Mouse (Mus musculus) MEL (cell line): ENCODE results near the gene Mfn1. TPM values are rescaled to one million over a fixed set of nuclear protein-coding genes. Genes with fewer than 3 reads are reported as not detected.

ENCODE experiments used
- DNase-seq: peaks from one replicate; pipeline ENCODE4 v3.0.0; 2011; ENCODE audit warnings: low read depth, low spot score
- H3K27ac ChIP-seq: 2 replicates; pipeline ENCODE4 v1.5.1; 2012; ENCODE audit warnings: low read depth, mild to moderate bottlenecking, control low read depth, low read length, moderate library complexity; ENCODE audit not compliant: control insufficient read depth
- H3K27me3 ChIP-seq, 2 experiments: fragments of 150-350 bp in 1 of 2; sonication (generic) in 1 of 2; 2 replicates each; pipeline ENCODE4 v1.6.1; 2012; ENCODE audit warnings: low read length in 2 of 2, mild to moderate bottlenecking in 2 of 2, improper control_type of control experiment in 1 of 2, moderate library complexity in 1 of 2; ENCODE audit not compliant: insufficient read depth in 2 of 2, control insufficient read depth in 1 of 2
- H3K36me3 ChIP-seq, 2 experiments: 2 replicates each; pipeline ENCODE4 v1.6.1; 2012 to 2014; ENCODE audit warnings: low read length in 2 of 2, improper control_type of control experiment in 1 of 2, inconsistent platforms in 1 of 2, mild to moderate bottlenecking in 1 of 2; ENCODE audit not compliant: insufficient read depth in 2 of 2, control insufficient read depth in 1 of 2
- H3K4me1 ChIP-seq, 2 experiments: fragments of 150-350 bp in 1 of 2; sonication (generic) in 1 of 2; 2 replicates each; pipeline ENCODE4 v1.6.1; 2012; ENCODE audit warnings: low read length in 2 of 2, improper control_type of control experiment in 1 of 2, mild to moderate bottlenecking in 1 of 2; ENCODE audit not compliant: insufficient read depth in 2 of 2, control insufficient read depth in 1 of 2
- H3K4me3 ChIP-seq, 2 experiments: fragments of 150-350 bp in 1 of 2; sonication (generic) in 1 of 2; 2 replicates each; pipeline ENCODE4 v1.5.1; 2012; ENCODE audit warnings: low read depth in 2 of 2, low read length in 2 of 2, mild to moderate bottlenecking in 2 of 2, moderate library complexity in 2 of 2, control low read depth in 1 of 2, improper control_type of control experiment in 1 of 2; ENCODE audit not compliant: control insufficient read depth in 1 of 2, insufficient read depth in 1 of 2
- H3K79me2 ChIP-seq: 2 replicates; pipeline ENCODE4 v1.6.1; 2012; ENCODE audit warnings: mild to moderate bottlenecking, low read length, moderate library complexity; ENCODE audit not compliant: control insufficient read depth, poor library complexity, insufficient read depth
- H3K9ac ChIP-seq: 2 replicates; pipeline ENCODE4 v1.6.1; 2012; ENCODE audit warnings: low read depth, mild to moderate bottlenecking, control low read depth, low read length, moderate library complexity; ENCODE audit not compliant: control insufficient read depth, poor library complexity, severe bottlenecking
- H3K9me3 ChIP-seq: fragments of 150-350 bp; sonication (generic); replicated peaks from 2 replicates; pipeline ENCODE4 v1.6.1; 2012; ENCODE audit warnings: mild to moderate bottlenecking, low read length, improper control_type of control experiment, moderate library complexity; ENCODE audit not compliant: insufficient read depth
- CHD1 ChIP-seq: IDR thresholded peaks from 2 replicates; pipeline ENCODE4 v1.6.1; 2012; ENCODE audit warnings: low read depth, mild to moderate bottlenecking, inconsistent platforms, low read length, improper control_type of control experiment
- CTCF ChIP-seq, 3 experiments: IDR thresholded peaks in 2 of 3; conservative IDR thresholded peaks in 1 of 3; 2 replicates each; pipeline ENCODE4 v1.5.1; 2011 to 2012; ENCODE audit warnings: low read length in 3 of 3, low read depth in 2 of 3, mild to moderate bottlenecking in 2 of 3, improper control_type of control experiment in 1 of 3, inconsistent platforms in 1 of 3, mixed read lengths in 1 of 3, moderate library complexity in 1 of 3; ENCODE audit not compliant: control insufficient read depth in 1 of 3, insufficient read depth in 1 of 3, poor library complexity in 1 of 3, severe bottlenecking in 1 of 3
- ELF1 ChIP-seq: IDR thresholded peaks from 2 replicates; pipeline ENCODE4 v1.6.1; 2014; ENCODE audit warnings: low read depth, mild to moderate bottlenecking, inconsistent platforms, low read length, improper control_type of control experiment, moderate library complexity
- EP300 ChIP-seq, 2 experiments: IDR thresholded peaks; 2 replicates each; pipeline ENCODE4 v1.6.1; 2011; ENCODE audit warnings: improper control_type of control experiment in 2 of 2, low read length in 2 of 2, low read depth in 1 of 2, mild to moderate bottlenecking in 1 of 2
- ETS1 ChIP-seq: IDR thresholded peaks from 2 replicates; pipeline ENCODE4 v1.6.1; 2012; ENCODE audit warnings: low read depth, mild to moderate bottlenecking, inconsistent platforms, low read length, improper control_type of control experiment, moderate library complexity
- HCFC1 ChIP-seq: IDR thresholded peaks from 2 replicates; pipeline ENCODE4 v1.6.1; 2012; ENCODE audit warnings: low read depth, mild to moderate bottlenecking, inconsistent platforms, low read length, improper control_type of control experiment, moderate library complexity
- JUND ChIP-seq: IDR thresholded peaks from 2 replicates; pipeline ENCODE4 v1.6.1; 2011; ENCODE audit warnings: low read depth, mild to moderate bottlenecking, improper control_type of control experiment, low read length
- MAX ChIP-seq: IDR thresholded peaks from 2 replicates; pipeline ENCODE4 v1.6.1; 2011; ENCODE audit warnings: low read length, improper control_type of control experiment
- MXI1 ChIP-seq: IDR thresholded peaks from 2 replicates; pipeline ENCODE4 v1.6.1; 2011; ENCODE audit warnings: mild to moderate bottlenecking, low read depth, low read length, improper control_type of control experiment
- MYB ChIP-seq: IDR thresholded peaks from 2 replicates; pipeline ENCODE4 v1.6.1; 2011; ENCODE audit warnings: mild to moderate bottlenecking, low read depth, low read length, improper control_type of control experiment
- MYC ChIP-seq: IDR thresholded peaks from 2 replicates; pipeline ENCODE4 v1.6.1; 2011; ENCODE audit warnings: low read depth, mild to moderate bottlenecking, low read length, improper control_type of control experiment, moderate library complexity
- NELFE ChIP-seq: IDR thresholded peaks from 2 replicates; pipeline ENCODE4 v1.6.1; 2011; ENCODE audit warnings: low read depth, low read length, improper control_type of control experiment
- NRF1 ChIP-seq: IDR thresholded peaks from 2 replicates; pipeline ENCODE4 v1.6.1; 2014; ENCODE audit warnings: low read depth, mild to moderate bottlenecking, inconsistent platforms, low read length, improper control_type of control experiment, moderate library complexity; ENCODE audit not compliant: poor library complexity, insufficient read depth, severe bottlenecking
- POLR2AphosphoS2 ChIP-seq: IDR thresholded peaks from 2 replicates; pipeline ENCODE4 v1.6.1; 2011; ENCODE audit warnings: low read length, improper control_type of control experiment
- POLR2AphosphoS5 ChIP-seq: IDR thresholded peaks from 2 replicates; pipeline ENCODE4 v1.6.1; 2012; ENCODE audit warnings: low read depth, borderline replicate concordance, mild to moderate bottlenecking, inconsistent platforms, low read length, moderate library complexity, mixed read lengths
- RAD21 ChIP-seq: IDR thresholded peaks from 2 replicates; pipeline ENCODE4 v1.6.1; 2011; ENCODE audit warnings: mild to moderate bottlenecking, low read depth, low read length, improper control_type of control experiment
- RCOR1 ChIP-seq: IDR thresholded peaks from 2 replicates; pipeline ENCODE4 v1.6.1; 2012; ENCODE audit warnings: low read depth, mild to moderate bottlenecking, inconsistent platforms, low read length, improper control_type of control experiment
- SMC3 ChIP-seq: IDR thresholded peaks from 2 replicates; pipeline ENCODE4 v1.6.1; 2011; ENCODE audit warnings: low read depth, low read length, improper control_type of control experiment
- TBP ChIP-seq: IDR thresholded peaks from 2 replicates; pipeline ENCODE4 v1.8.0; 2011; ENCODE audit warnings: low read depth, low read length, improper control_type of control experiment
- USF1 ChIP-seq: IDR thresholded peaks from 2 replicates; pipeline ENCODE4 v1.6.1; 2014; ENCODE audit warnings: low read depth, mild to moderate bottlenecking, inconsistent platforms, low read length, improper control_type of control experiment, moderate library complexity
- USF2 ChIP-seq, 2 experiments: IDR thresholded peaks; 2 replicates each; pipeline ENCODE4 v1.6.1; 2011 to 2012; ENCODE audit warnings: improper control_type of control experiment in 2 of 2, low read length in 2 of 2, borderline replicate concordance in 1 of 2, inconsistent platforms in 1 of 2, low read depth in 1 of 2, mild to moderate bottlenecking in 1 of 2; ENCODE audit not compliant: insufficient read depth in 1 of 2
- ZC3H11A ChIP-seq: IDR thresholded peaks from 2 replicates; pipeline ENCODE4 v1.6.1; 2012; ENCODE audit warnings: low read depth, mild to moderate bottlenecking, inconsistent platforms, low read length, improper control_type of control experiment
- ZMIZ1 ChIP-seq: IDR thresholded peaks from 2 replicates; pipeline ENCODE4 v1.6.1; 2012; ENCODE audit warnings: low read depth, mild to moderate bottlenecking, inconsistent platforms, low read length, improper control_type of control experiment, moderate library complexity
- polyA plus RNA-seq, 2 experiments: library from polyadenylated mRNA; stranded (reverse) in 1 of 2; unstranded in 1 of 2; fragments of >175 nt in 1 of 2; fragments of >200 nt in 1 of 2; gene quantifications; 2 replicates each; pipeline versions ENCODE4 v1.2.1 to v1.2.4; 2012; ENCODE audit warnings: low replicate concordance in 2 of 2, low read depth in 1 of 2; ENCODE audit not compliant: insufficient read length in 2 of 2, insufficient read depth in 1 of 2, missing spikeins in 1 of 2
- total RNA-seq: library from RNA; depleted of rRNA; stranded (reverse); fragments of 300-350 nt; gene quantifications from 2 replicates; pipeline ENCODE4 v1.2.3, GENCODE M21; 2012

Mfn1 gene
- total and polyA plus RNA-seq, 3 experiments: 25.5 to 29.4 TPM; not detected in 1

DNA sequence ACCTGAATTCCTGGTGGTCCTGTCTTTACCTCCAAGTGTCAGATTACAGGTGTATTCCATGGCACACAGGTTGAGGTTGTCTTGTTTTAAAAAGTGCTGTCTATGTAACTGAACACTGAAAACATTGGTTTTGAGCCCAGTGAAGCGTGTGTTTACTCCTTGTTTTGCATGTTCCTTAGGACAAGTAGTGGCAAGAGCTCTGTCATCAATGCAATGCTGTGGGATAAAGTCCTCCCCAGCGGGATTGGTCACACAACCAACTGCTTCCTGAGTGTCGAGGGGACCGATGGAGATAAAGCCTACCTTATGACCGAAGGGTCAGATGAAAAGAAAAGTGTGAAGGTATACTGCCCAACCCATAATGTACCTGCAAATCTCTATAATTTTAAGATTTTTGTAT lies 8.8 kb downstream of the Mfn1 start:
- no peak for DNase-seq
- no peaks in the 10 kb centered on the region for H3K79me2 ChIP-seq
- H3K4me3 ChIP-seq: no peak overlapping the region
- H3K27me3 ChIP-seq: no peaks in the 10 kb centered on the region
- peaks cover 13% of the 10 kb centered on the region in 2 experiments for H3K36me3 ChIP-seq
- TF ChIP-seq HCFC1: no peak
- TF ChIP-seq CTCF (IDR thresholded peaks at IDR 0.05 in 2 of 3, conservative IDR thresholded peaks at IDR 0.05 in 1 of 3; ENCODE audit: control insufficient read depth in 1 of 3, insufficient read depth in 1 of 3, low read depth in 2 of 3, low read length in 3 of 3, poor library complexity in 1 of 3, severe bottlenecking in 1 of 3): no peak
- TF ChIP-seq MXI1: no peak
- no peak overlapping the region for H3K9ac ChIP-seq
- H3K9me3 ChIP-seq: no peaks in the 10 kb centered on the region
- H3K27ac ChIP-seq: no peak overlapping the region
- H3K4me1 ChIP-seq: peaks cover 2 to 13% of the 10 kb centered on the region in 2 experiments; a peak in 3 of 4 replicates

DNA sequence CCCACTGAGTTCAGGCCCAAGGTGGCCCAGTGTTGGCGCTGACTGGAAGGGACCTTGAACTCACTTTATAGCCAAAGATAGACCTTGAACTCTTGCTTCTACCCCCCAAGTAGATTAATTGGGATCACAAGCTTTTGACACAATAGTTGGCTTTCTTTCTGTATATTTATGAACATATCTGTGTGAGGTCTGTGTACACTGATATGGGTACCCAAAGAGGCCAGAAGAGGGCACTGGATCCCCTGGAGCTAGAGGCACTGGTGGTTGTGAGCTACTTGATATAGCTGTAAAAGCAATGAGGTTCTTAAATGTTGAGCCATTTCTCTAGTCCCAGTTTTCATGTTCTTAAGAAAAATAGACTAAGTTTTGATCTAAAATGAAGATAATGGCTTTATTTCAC lies 23.8 kb downstream of the Mfn1 start:
- Histone ChIP-seq H3K27ac (no peak overlapping the region), H3K36me3 (peaks cover 0 to 6% of the 10 kb centered on the region in 2 experiments; a peak in 2 of 4 replicates), H3K4me1 (no peaks in the 10 kb centered on the region), H3K9ac (no peak overlapping the region), H3K9me3 (no peaks in the 10 kb centered on the region), H3K27me3 (no peaks in the 10 kb centered on the region), H3K4me3 (no peak overlapping the region), H3K79me2 (no peaks in the 10 kb centered on the region)
- DNase-seq: peak; percentile 68
- TF ChIP-seq MYB (no peak), ETS1 (no peak), MAX (no peak), SMC3 (peak; percentile 83), USF2 (IDR thresholded peaks at IDR 0.05; ENCODE audit: borderline replicate concordance in 1 of 2, insufficient read depth in 1 of 2, low read depth in 1 of 2, low read length in 2 of 2) (no peak), POLR2AphosphoS2 (no peak), TBP (no peak), JUND (no peak), MYC (no peak), NRF1 (no peak), USF1 (no peak), CHD1 (no peak), HCFC1 (no peak), RAD21 (peak; percentile 74), POLR2AphosphoS5 (no peak), NELFE (no peak), RCOR1 (no peak), CTCF (IDR thresholded peaks at IDR 0.05 in 2 of 3, conservative IDR thresholded peaks at IDR 0.05 in 1 of 3; ENCODE audit: control insufficient read depth in 1 of 3, insufficient read depth in 1 of 3, low read depth in 2 of 3, low read length in 3 of 3, poor library complexity in 1 of 3, severe bottlenecking in 1 of 3) (peak; percentile 39 to 70 (median 62)), ELF1 (no peak), EP300 (IDR thresholded peaks at IDR 0.05; ENCODE audit: low read depth in 1 of 2, low read length in 2 of 2) (no peak), ZMIZ1 (no peak), ZC3H11A (peak; percentile 77)
